Mouse (Mus musculus) kidney, adult 9 months (tissue): ENCODE results near the gene Ntrk3.

Experiments
- DNase-seq: peaks from one replicate; pipeline ENCODE4 v3.0.0; 2022

The Ntrk3 gene

GRCm38 (mm10) chr7:78719795-78720460 is 17.9 kb downstream of the Ntrk3 start:
- no peak for DNase-seq

GRCm38 (mm10) chr7:78719117-78719516 is 18.7 kb downstream of the Ntrk3 start:
- DNase-seq = no peak

- DNase-seq = no peak
Observed at GRCm38 (mm10) chr7:78718191-78718609, 19.6 kb downstream of the Ntrk3 start.

- DNase-seq = no peak
Observed at GRCm38 (mm10) chr7:78707708-78708107, 30.1 kb downstream of the Ntrk3 start.

GRCm38 (mm10) chr7:78707122-78707521 is 30.7 kb downstream of the Ntrk3 start:
- no peak for DNase-seq

GRCm38 (mm10) chr7:78702676-78703075 is 35.1 kb downstream of the Ntrk3 start:
- no peak for DNase-seq

- DNase-seq = no peak
Observed at GRCm38 (mm10) chr7:78695200-78695599, 42.6 kb downstream of the Ntrk3 start.

GRCm38 (mm10) chr7:78693148-78693547 is 44.7 kb downstream of the Ntrk3 start:
- no peak for DNase-seq

GRCm38 (mm10) chr7:78690956-78691355 is 46.9 kb downstream of the Ntrk3 start:
- DNase-seq = no peak

- DNase-seq = no peak
Observed at GRCm38 (mm10) chr7:78684943-78685342, 52.9 kb downstream of the Ntrk3 start.

GRCm38 (mm10) chr7:78680871-78681270 is 56.9 kb downstream of the Ntrk3 start:
- DNase-seq = no peak

- no peak for DNase-seq
Observed at GRCm38 (mm10) chr7:78669407-78669806, 68.4 kb downstream of the Ntrk3 start.

- no peak for DNase-seq
Observed at GRCm38 (mm10) chr7:78668916-78669315, 68.9 kb downstream of the Ntrk3 start.

GRCm38 (mm10) chr7:78668003-78668635 is 69.7 kb downstream of the Ntrk3 start:
- DNase-seq = no peak

- DNase-seq = no peak
Observed at GRCm38 (mm10) chr7:78660832-78661231, 77.0 kb downstream of the Ntrk3 start.

- no peak for DNase-seq
Observed at GRCm38 (mm10) chr7:78659846-78660245, 78.0 kb downstream of the Ntrk3 start.

- peak; percentile 49 for DNase-seq
Observed at GRCm38 (mm10) chr7:78658026-78658425, 79.8 kb downstream of the Ntrk3 start.

- no peak for DNase-seq
Observed at GRCm38 (mm10) chr7:78656181-78656580, 81.6 kb downstream of the Ntrk3 start.

- no peak for DNase-seq
Observed at GRCm38 (mm10) chr7:78653686-78654085, 84.1 kb downstream of the Ntrk3 start.

- DNase-seq = no peak
Observed at GRCm38 (mm10) chr7:78652296-78652695, 85.5 kb downstream of the Ntrk3 start.

GRCm38 (mm10) chr7:78651540-78651939 is 86.3 kb downstream of the Ntrk3 start:
- no peak for DNase-seq

- no peak for DNase-seq
Observed at GRCm38 (mm10) chr7:78643667-78644066, 94.1 kb downstream of the Ntrk3 start.

GRCm38 (mm10) chr7:78623686-78624085 is 114.1 kb downstream of the Ntrk3 start:
- no peak for DNase-seq

GRCm38 (mm10) chr7:78621115-78621514 is 116.7 kb downstream of the Ntrk3 start:
- DNase-seq = no peak
